Mouse (Mus musculus): Measurements from ENCODE around the gene Eif4a2. TPM values are rescaled to one million over a fixed set of nuclear protein-coding genes. Genes with fewer than 3 reads are reported as not detected.
"Not testable (repeated sequence)": the region's sequence is repeated elsewhere in the genome, so short reads cannot be mapped to it uniquely, and the experiment has no call there.

Gene Eif4a2
- polyA plus RNA-seq (2012; fragmentation: generic; extraction: Trizol) = 86.9 TPM
- long read RNA-seq, experiment 1, transcript Eif4a2-201 (11 exons, 2,208 nt) = major isoform, 58 of 164 reads
- long read RNA-seq, experiment 1, transcript Eif4a2-224 (12 exons, 1,238 nt) = minor isoform, 13 of 164 reads
- long read RNA-seq, experiment 1, transcript Eif4a2-203 (11 exons, 1,227 nt) = minor isoform, 23 of 164 reads
- long read RNA-seq, experiment 1, transcript Eif4a2-223 (10 exons, 2,203 nt) = minor isoform, 9 of 164 reads
- long read RNA-seq, experiment 1, partial matches to known transcripts = 12 of 164 reads
- long read RNA-seq, experiment 1, other reads (novel, unspliced or antisense) = 39 of 164 reads
- long read RNA-seq, experiment 2, transcript Eif4a2-201 (11 exons, 2,208 nt) = minor isoform, 145 of 1,197 reads
- long read RNA-seq, experiment 2, transcript Eif4a2-202 (11 exons, 2,708 nt) = minor isoform, 41 of 1,197 reads
- long read RNA-seq, experiment 2, transcript Eif4a2-203 (11 exons, 1,227 nt) = minor isoform, 69 of 1,197 reads
- long read RNA-seq, experiment 2, transcript Eif4a2-224 (12 exons, 1,238 nt) = major isoform, 160 of 1,197 reads
- long read RNA-seq, experiment 2, partial matches to known transcripts = 69 of 1,197 reads
- long read RNA-seq, experiment 2, other reads (novel, unspliced or antisense) = 696 of 1,197 reads

- peaks cover 50% of the 10 kb centered on the region for H3K79me2 ChIP-seq (ENCODE audit: control insufficient read depth, insufficient read depth)
- H3K79me3 ChIP-seq (ENCODE audit: low read depth) = peaks cover 45% of the 10 kb centered on the region
- H3K4me3 ChIP-seq (ENCODE audit: insufficient read depth, poor library complexity, severe bottlenecking) = peak within 1 kb of the TSS; percentile 69
- no peaks in the 10 kb centered on the region for H3K27me3 ChIP-seq (ENCODE audit: control insufficient read depth, insufficient read depth, insufficient read length)
- TF ChIP-seq MYOD1 (IDR thresholded peaks at IDR 0.05; ENCODE audit: control insufficient read depth, insufficient read length, low read depth) (no peak), MAX (IDR thresholded peaks at IDR 0.05) (peak; percentile 91), CTCF (IDR thresholded peaks at IDR 0.05; ENCODE audit: control insufficient read depth, insufficient read depth, insufficient read length) (peak; percentile 41)
- peaks cover 42% of the 10 kb centered on the region for H3K36me3 ChIP-seq (ENCODE audit: control insufficient read depth, insufficient read depth)
- peak within 1 kb of the TSS; percentile 98 for H3ac ChIP-seq (ENCODE audit: control insufficient read depth, insufficient read length, low read depth)
Measured at GRCm38 (mm10) chr16:23107231-23107942, at the start of gene Eif4a2. Eif4a2 (plus strand) TSS chr16:23107444.

DNA sequence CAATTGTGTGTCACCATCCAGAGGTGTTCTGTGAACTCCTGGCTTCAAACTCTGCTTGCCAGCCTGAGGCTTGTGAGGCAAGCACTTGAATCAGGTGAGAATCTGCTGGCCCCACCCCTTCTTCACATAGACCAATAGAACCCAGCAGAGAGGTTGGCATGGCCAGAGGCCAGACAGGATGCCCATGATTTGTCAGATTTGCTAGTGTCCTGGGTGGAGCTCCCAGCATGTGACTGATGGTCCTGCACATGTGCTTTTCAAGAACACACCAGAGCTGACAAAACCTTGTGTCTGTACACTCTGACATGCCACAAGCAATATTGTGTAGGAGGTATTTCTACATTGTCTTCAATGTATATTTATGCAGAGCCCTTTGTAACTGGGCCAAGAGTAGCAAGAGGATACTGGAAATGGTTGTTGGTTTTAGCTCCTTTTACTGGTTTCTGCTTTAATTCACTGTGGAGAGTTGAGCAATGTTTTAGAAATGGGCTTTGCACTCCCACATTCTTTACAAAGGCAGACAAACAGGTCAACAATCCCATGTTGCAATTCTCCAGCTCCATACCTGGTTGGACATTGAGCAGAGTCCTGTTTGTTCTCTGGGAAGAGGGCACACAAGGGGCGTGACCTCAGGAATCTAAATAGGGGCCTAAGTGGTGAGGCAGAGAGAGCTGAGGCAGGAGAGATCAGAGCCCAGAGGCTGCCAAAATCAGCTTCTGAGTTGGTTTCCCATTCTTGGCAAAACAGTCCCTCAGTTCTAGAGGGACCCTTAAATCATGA is 49.4 kb upstream of the Eif4a2 start, which contains the start of gene Kng1:
Kng1 (plus strand) TSS at position 198 of the 780 bp plus-strand sequence.
- H3ac ChIP-seq (ENCODE audit: control insufficient read depth, insufficient read length, low read depth); H3K79me2 ChIP-seq (ENCODE audit: control insufficient read depth, insufficient read depth); H3K27me3 ChIP-seq (ENCODE audit: control insufficient read depth, insufficient read depth, insufficient read length); H3K4me3 ChIP-seq (ENCODE audit: insufficient read depth, poor library complexity, severe bottlenecking); H3K36me3 ChIP-seq (ENCODE audit: control insufficient read depth, insufficient read depth); H3K79me3 ChIP-seq (ENCODE audit: low read depth): not testable (repeated sequence)

DNA sequence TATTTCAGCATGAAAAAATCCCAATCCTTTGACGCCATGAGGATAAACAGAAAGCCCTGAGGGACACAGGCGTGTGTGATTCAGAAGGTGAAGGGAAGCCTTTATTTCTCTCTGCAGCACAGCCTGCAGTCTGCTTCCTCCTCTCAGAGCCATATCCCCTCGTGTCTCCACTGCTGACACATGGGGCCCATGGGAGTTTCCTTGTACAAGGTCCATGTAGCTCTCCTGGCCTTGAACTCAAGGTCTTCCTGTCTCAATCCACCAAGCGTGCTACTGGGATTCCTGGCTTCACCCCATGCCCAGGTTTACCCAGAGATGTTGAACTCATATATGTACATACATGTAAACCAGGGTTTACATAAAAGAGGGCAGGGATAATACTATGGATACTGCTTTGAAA is 47.6 kb upstream of the Eif4a2 start:
- H3K79me3 ChIP-seq (ENCODE audit: low read depth); H3K36me3 ChIP-seq (ENCODE audit: control insufficient read depth, insufficient read depth); H3K27me3 ChIP-seq (ENCODE audit: control insufficient read depth, insufficient read depth, insufficient read length); H3K4me3 ChIP-seq (ENCODE audit: insufficient read depth, poor library complexity, severe bottlenecking); H3ac ChIP-seq (ENCODE audit: control insufficient read depth, insufficient read length, low read depth); H3K79me2 ChIP-seq (ENCODE audit: control insufficient read depth, insufficient read depth): not testable (repeated sequence)

DNA sequence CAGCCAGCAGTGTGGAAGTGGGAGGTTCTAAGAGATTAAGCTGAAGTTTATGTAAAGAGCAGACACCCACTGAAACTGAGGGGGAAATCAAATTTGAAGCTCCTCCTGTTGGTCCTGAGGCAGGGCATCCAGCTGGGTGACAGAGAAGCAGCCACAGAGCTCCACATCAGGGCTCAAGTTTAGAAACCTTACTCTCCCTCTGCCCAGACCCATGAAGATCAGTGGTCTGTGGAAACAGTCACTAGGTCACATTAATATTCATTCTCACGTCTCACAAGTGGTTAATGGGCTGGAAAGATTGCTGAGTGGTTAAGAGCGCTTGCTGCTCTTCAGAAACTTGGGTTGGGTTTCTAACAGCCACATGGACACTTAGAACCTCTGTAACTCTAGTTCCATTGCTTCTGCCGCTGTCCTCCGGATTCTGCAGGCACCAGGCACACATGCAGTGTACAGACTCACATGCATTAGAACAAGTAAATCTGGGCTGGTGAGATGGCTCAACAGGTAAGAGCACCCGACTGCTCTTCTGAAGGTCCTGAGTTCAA is 46.4 kb upstream of the Eif4a2 start:
- not testable (repeated sequence) for H3K36me3 ChIP-seq (ENCODE audit: control insufficient read depth, insufficient read depth); H3K79me3 ChIP-seq (ENCODE audit: low read depth); H3K4me3 ChIP-seq (ENCODE audit: insufficient read depth, poor library complexity, severe bottlenecking); H3ac ChIP-seq (ENCODE audit: control insufficient read depth, insufficient read length, low read depth); H3K79me2 ChIP-seq (ENCODE audit: control insufficient read depth, insufficient read depth); H3K27me3 ChIP-seq (ENCODE audit: control insufficient read depth, insufficient read depth, insufficient read length)

DNA sequence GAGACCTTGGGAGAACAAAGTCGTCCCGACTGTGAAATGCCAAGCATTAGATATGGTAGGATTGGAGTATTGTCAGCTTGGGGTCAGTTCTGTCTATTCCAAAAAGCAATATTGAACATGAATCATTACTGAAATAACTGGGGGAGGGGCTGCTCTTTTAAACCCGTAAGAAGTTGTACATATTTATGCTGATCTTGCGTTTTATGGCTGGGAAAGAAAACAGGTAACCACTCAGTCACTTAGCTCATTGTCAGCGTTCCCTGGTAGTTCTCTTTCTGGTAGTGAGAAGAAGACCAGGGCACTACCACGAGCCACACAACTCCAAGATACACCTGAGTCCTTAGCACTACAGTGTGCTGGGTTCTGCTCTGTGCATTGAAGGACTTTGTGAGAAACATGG is 29.7 kb upstream of the Eif4a2 start:
- not testable (repeated sequence) for H3K4me3 ChIP-seq (ENCODE audit: insufficient read depth, poor library complexity, severe bottlenecking); H3K36me3 ChIP-seq (ENCODE audit: control insufficient read depth, insufficient read depth); H3K27me3 ChIP-seq (ENCODE audit: control insufficient read depth, insufficient read depth, insufficient read length); H3K79me3 ChIP-seq (ENCODE audit: low read depth); H3ac ChIP-seq (ENCODE audit: control insufficient read depth, insufficient read length, low read depth); H3K79me2 ChIP-seq (ENCODE audit: control insufficient read depth, insufficient read depth)

DNA sequence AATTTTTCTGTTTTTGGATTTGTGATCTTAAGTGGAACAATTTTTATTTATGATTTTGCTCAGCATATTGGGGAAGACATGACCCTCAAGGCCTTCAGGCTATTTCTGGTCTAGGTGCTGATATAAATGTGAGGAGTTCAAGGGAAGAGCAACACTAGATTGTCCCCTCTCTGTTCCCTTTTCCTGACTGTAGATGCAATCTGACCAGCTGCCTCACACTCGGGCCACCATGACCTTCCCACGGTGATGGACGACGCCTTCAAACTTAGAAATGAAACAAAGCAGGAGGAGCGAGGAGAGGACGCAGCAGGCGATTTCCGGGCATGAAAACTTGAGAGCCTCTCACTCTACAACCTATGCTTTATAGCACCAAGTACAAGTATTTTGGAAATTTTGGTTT is 20.1 kb upstream of the Eif4a2 start:
- H3K4me3 ChIP-seq (ENCODE audit: insufficient read depth, poor library complexity, severe bottlenecking); H3K79me2 ChIP-seq (ENCODE audit: control insufficient read depth, insufficient read depth); H3ac ChIP-seq (ENCODE audit: control insufficient read depth, insufficient read length, low read depth); H3K27me3 ChIP-seq (ENCODE audit: control insufficient read depth, insufficient read depth, insufficient read length); H3K36me3 ChIP-seq (ENCODE audit: control insufficient read depth, insufficient read depth); H3K79me3 ChIP-seq (ENCODE audit: low read depth): not testable (repeated sequence)

GRCm38 (mm10) chr16:23087712-23088111 is 19.5 kb upstream of the Eif4a2 start:
- not testable (repeated sequence) for H3K79me2 ChIP-seq (ENCODE audit: control insufficient read depth, insufficient read depth)

GRCm38 (mm10) chr16:23088491-23088890 is 18.8 kb upstream of the Eif4a2 start:
- H3K4me3 ChIP-seq (ENCODE audit: insufficient read depth, poor library complexity, severe bottlenecking); H3K36me3 ChIP-seq (ENCODE audit: control insufficient read depth, insufficient read depth); H3K27me3 ChIP-seq (ENCODE audit: control insufficient read depth, insufficient read depth, insufficient read length); H3ac ChIP-seq (ENCODE audit: control insufficient read depth, insufficient read length, low read depth); H3K79me2 ChIP-seq (ENCODE audit: control insufficient read depth, insufficient read depth); H3K79me3 ChIP-seq (ENCODE audit: low read depth): not testable (repeated sequence)

More at GRCm38 (mm10) chr16:23087712-23088111, 19.5 kb upstream of the Eif4a2 start:
- H3K27me3 ChIP-seq (ENCODE audit: control insufficient read depth, insufficient read depth, insufficient read length); H3K4me3 ChIP-seq (ENCODE audit: insufficient read depth, poor library complexity, severe bottlenecking); H3ac ChIP-seq (ENCODE audit: control insufficient read depth, insufficient read length, low read depth); H3K36me3 ChIP-seq (ENCODE audit: control insufficient read depth, insufficient read depth); H3K79me3 ChIP-seq (ENCODE audit: low read depth): not testable (repeated sequence)

- not testable (repeated sequence) for H3K36me3 ChIP-seq (ENCODE audit: control insufficient read depth, insufficient read depth); H3K79me2 ChIP-seq (ENCODE audit: control insufficient read depth, insufficient read depth); H3K4me3 ChIP-seq (ENCODE audit: insufficient read depth, poor library complexity, severe bottlenecking); H3ac ChIP-seq (ENCODE audit: control insufficient read depth, insufficient read length, low read depth); H3K27me3 ChIP-seq (ENCODE audit: control insufficient read depth, insufficient read depth, insufficient read length); H3K79me3 ChIP-seq (ENCODE audit: low read depth)
Measured at GRCm38 (mm10) chr16:23091345-23091744, 15.9 kb upstream of the Eif4a2 start.
